Mouse (Mus musculus): Measurements from ENCODE around the gene Gpr146. TPM values are rescaled to one million over a fixed set of nuclear protein-coding genes. Genes with fewer than 3 reads are reported as not detected.

Gpr146 gene
- polyA plus RNA-seq, 1 experiment from 2014 or later = 19.3 TPM

DNA sequence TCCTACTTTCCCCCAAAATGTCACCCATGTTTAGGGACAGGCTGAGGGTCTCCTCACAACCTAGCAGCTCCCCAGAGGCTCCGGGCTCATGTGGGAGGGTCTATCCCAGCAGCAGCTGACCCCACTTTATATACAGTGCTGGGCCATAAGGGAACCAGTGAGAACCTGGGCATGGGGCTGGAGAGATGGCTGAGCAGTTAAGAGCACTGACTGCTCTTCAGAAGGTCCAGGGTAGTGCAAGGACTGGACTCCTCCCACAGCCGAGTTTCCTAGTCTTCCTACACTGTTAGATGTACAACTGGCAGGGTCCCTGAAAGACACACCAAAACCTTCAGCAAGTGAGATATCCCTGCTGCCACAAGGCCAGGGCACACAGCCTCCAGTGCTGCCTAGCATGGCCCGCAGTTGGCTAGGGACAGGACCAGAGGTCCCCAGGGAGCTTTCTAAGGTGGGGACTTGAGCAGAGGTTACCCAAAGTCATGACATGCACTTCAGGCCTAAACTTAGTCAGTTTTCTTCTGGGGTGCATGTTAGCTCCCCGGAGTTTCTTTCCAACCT lies 19.9 kb downstream of the Gpr146 start:
- ATAC-seq = no peak
- 78% methylated on average over 4 of the region's 4 CpGs for WGBS (ENCODE audit: insufficient replicate concordance)

DNA sequence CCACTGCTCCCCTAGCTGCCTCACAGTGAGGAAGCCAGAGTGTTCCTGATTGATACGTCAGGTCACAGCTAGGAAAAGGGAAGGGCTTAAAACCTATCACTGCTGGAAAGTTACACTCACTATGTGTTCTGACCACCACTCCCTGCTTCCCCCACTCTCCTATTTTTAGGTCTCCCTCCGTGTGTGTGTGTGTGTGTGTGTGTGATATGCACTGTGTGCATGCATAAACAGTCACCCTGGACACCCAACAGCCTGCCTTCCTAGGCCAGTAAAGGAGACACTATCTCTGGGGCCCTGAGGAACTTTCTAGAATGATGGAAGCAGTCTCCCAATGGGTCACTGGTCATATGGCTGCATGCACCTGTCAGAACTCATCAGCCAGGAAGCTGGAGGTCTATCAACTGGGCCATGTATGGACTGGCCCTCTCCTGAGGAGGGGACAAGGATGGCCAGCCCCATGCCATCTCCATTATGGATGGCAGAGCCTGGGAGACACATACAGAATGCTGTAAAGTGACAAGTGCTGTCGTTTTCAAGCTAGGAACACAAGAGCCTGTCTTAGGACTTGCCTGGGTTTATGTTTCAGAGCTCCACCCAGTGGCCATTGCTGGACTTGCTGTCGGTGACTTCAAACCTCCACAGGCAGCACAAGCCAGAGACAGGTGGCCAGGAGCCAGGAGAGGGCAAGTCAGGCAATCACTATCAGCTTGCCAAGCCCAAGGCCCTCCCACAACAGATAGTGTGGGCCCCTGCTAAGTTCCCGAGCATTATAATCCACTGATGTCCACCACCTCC lies 20.7 kb downstream of the Gpr146 start:
- peak; percentile 73 for ATAC-seq
- H3K9me3 ChIP-seq (replicated peaks) = no peaks in the 10 kb centered on the region
- no peak overlapping the region for H3K4me3 ChIP-seq
- 25% methylated on average over 5 of the region's 5 CpGs for WGBS (ENCODE audit: insufficient replicate concordance)
- H3K27me3 ChIP-seq (replicated peaks) = no peaks in the 10 kb centered on the region
- H3K36me3 ChIP-seq = peaks cover 34% of the 10 kb centered on the region
- H3K4me2 ChIP-seq = peak overlapping the region; percentile 20; the same call in 1 of the 2 replicates
- peaks cover 54% of the 10 kb centered on the region for H3K4me1 ChIP-seq
- peak overlapping the region; percentile 51 for H3K9ac ChIP-seq
- peak overlapping the region; percentile 76 for H3K27ac ChIP-seq

More for the DNA sequence above, 19.9 kb downstream of the Gpr146 start:
- H3K4me3 ChIP-seq = no peak overlapping the region
- peaks cover 41% of the 10 kb centered on the region for H3K36me3 ChIP-seq
- H3K4me1 ChIP-seq = peaks cover 61% of the 10 kb centered on the region
- no peaks in the 10 kb centered on the region for H3K27me3 ChIP-seq (replicated peaks)
- H3K27ac ChIP-seq = peak overlapping the region; percentile 76
- H3K9ac ChIP-seq = peak overlapping the region; percentile 51; the same call in 1 of the 2 replicates
- H3K9me3 ChIP-seq (replicated peaks) = no peaks in the 10 kb centered on the region
- H3K4me2 ChIP-seq = no peak overlapping the region

GRCm38 (mm10) chr5:139398786-139399185 lies 21.3 kb downstream of the Gpr146 start:
- no peak for ATAC-seq
- Histone ChIP-seq H3K9ac (no peak overlapping the region; the same call in 1 of the 2 replicates), H3K4me3 (no peak overlapping the region), H3K27me3 (replicated peaks) (no peaks in the 10 kb centered on the region), H3K36me3 (peaks cover 28% of the 10 kb centered on the region), H3K9me3 (replicated peaks) (no peaks in the 10 kb centered on the region), H3K4me2 (no peak overlapping the region), H3K4me1 (peaks cover 54% of the 10 kb centered on the region), H3K27ac (no peak overlapping the region)
- WGBS (ENCODE audit: insufficient replicate concordance) = 75% methylated on average over 5 of the region's 5 CpGs

GRCm38 (mm10) chr5:139399991-139400390 lies 22.5 kb downstream of the Gpr146 start:
- ATAC-seq = no peak
- peaks cover 54% of the 10 kb centered on the region for H3K4me1 ChIP-seq
- peaks cover 16% of the 10 kb centered on the region for H3K36me3 ChIP-seq
- H3K4me3 ChIP-seq = no peak overlapping the region
- no peaks in the 10 kb centered on the region for H3K27me3 ChIP-seq (replicated peaks)
- H3K27ac ChIP-seq = no peak overlapping the region
- 86% methylated on average over 14 of the region's 14 CpGs for WGBS (ENCODE audit: insufficient replicate concordance)
- H3K9me3 ChIP-seq (replicated peaks) = no peaks in the 10 kb centered on the region
- H3K9ac ChIP-seq = no peak overlapping the region
- H3K4me2 ChIP-seq = no peak overlapping the region

GRCm38 (mm10) chr5:139402106-139402505 lies 24.6 kb downstream of the Gpr146 start:
- 79% methylated on average over 2 of the region's 2 CpGs for WGBS (ENCODE audit: insufficient replicate concordance)

DNA sequence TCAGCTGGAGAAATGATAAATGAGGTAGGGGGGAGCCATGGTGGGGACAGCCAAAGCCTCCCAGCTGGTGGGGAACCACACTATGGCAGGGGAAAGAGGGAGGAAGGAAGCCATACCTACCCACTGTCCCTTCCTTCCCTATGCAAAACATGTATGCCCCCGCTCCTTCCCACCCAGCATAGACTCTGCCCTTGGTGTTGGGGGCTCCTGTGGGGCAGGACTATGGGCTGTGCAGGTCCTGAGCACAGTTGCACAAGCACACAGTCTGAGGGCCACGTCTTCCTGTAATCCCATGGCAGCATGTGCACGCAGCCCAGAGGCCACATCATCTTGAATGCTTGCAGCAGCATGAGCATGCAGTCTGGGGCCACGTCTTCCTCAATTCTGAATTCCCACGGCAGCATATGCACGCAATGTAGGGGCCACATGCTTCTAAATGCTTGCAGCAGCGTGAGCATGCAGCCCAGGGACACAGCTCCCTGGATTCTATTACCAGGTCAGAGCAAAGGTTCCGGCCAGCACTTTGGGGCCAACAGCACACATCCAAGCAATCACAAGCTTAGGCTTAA lies 26.3 kb downstream of the Gpr146 start:
- Histone ChIP-seq H3K36me3 (no peaks in the 10 kb centered on the region), H3K4me1 (peaks cover 59% of the 10 kb centered on the region), H3K27me3 (replicated peaks) (no peaks in the 10 kb centered on the region), H3K9ac (no peak overlapping the region), H3K9me3 (replicated peaks) (no peaks in the 10 kb centered on the region), H3K4me2 (0 out of 2 replicates have a peak overlapping the region, but pooled peaks have one; percentile 23), H3K4me3 (no peak overlapping the region), H3K27ac (peak overlapping the region; percentile 75)
- WGBS (ENCODE audit: insufficient replicate concordance) = 53% methylated on average over 8 of the region's 8 CpGs
- ATAC-seq = no peak

More at GRCm38 (mm10) chr5:139402106-139402505, 24.6 kb downstream of the Gpr146 start:
- H3K4me3 ChIP-seq = no peak overlapping the region
- H3K9me3 ChIP-seq (replicated peaks) = no peaks in the 10 kb centered on the region
- H3K9ac ChIP-seq = no peak overlapping the region
- no peaks in the 10 kb centered on the region for H3K36me3 ChIP-seq
- no peak overlapping the region for H3K4me2 ChIP-seq
- H3K27me3 ChIP-seq (replicated peaks) = no peaks in the 10 kb centered on the region
- peaks cover 59% of the 10 kb centered on the region for H3K4me1 ChIP-seq
- ATAC-seq = no peak
- no peak overlapping the region for H3K27ac ChIP-seq

DNA sequence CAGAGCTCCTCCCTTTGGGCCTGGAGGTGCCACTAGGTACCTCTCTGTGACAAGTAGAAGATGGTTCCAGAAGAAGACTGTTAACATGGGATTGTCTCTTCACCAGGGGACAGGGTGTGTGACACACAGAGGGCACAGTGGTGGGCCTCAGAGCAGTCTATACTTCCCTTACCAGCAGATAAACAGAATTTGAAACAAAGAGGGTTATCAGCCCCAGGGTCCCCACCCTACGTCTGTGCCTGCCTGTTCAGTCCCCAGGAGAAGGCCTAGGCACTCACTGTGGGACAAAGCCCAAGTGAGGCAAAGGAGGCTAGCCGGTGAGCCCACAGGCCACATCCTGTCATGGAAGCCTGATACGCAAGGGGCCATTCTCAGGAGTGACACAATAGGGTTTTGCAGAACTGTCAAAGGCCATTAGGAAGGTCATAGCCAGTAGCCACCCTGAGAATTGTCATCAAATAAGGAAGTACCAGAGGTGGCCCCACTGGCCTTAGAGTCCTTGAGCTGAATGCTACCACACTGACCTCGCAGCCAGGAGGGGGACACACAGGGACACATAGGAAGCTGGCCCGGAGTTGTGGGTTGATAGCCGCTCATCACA lies 27.4 kb downstream of the Gpr146 start, which contains the start of gene C130050O18Rik:
Gene C130050O18Rik (plus strand): TSS at position 480 of the 601 bp plus-strand sequence.
- peaks cover 66% of the 10 kb centered on the region for H3K4me1 ChIP-seq
- no peaks in the 10 kb centered on the region for H3K36me3 ChIP-seq
- H3K27ac ChIP-seq = peak within 1 kb of the TSS; percentile 75
- H3K9ac ChIP-seq = peak within 1 kb of the TSS; percentile 45
- H3K4me3 ChIP-seq = peak within 1 kb of the TSS; percentile 9; the same call in 1 of the 2 replicates
- H3K9me3 ChIP-seq (replicated peaks) = no peaks in the 10 kb centered on the region
- 26% methylated on average over 6 of the region's 6 CpGs for WGBS (ENCODE audit: insufficient replicate concordance)
- peak within 1 kb of the TSS; percentile 23 for H3K4me2 ChIP-seq
- no peaks in the 10 kb centered on the region for H3K27me3 ChIP-seq (replicated peaks)
- peak; percentile 81 for ATAC-seq

DNA sequence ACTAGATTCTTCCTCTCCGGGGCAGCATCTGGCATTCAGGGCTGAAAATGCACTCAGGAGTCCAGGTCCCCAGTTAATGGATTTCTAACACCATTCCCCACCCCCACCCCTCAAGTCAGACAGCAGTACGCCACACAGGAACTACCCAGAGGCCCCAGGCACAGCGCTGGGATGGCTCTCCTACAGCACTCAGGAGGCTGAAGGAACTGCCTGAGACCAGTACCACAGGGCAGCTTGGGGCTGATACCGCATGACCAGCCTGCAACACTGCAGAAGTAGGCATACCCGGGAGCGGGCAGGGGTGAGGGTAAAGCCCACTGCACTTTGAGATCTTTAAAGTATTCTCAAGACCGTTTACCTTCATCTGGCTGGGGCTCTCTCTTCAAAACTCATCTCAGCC lies 28.0 kb downstream of the Gpr146 start:
- no peaks in the 10 kb centered on the region for H3K27me3 ChIP-seq (replicated peaks)
- no peaks in the 10 kb centered on the region for H3K9me3 ChIP-seq (replicated peaks)
- peak overlapping the region; percentile 45; the same call in 1 of the 2 replicates for H3K9ac ChIP-seq
- ATAC-seq = peak; percentile 31; the same call in 1 of the 2 replicates
- WGBS (ENCODE audit: insufficient replicate concordance) = 39% methylated on average over 7 of the region's 7 CpGs
- peak overlapping the region; percentile 75 for H3K27ac ChIP-seq
- no peaks in the 10 kb centered on the region for H3K36me3 ChIP-seq
- peak overlapping the region; percentile 9; the same call in 1 of the 2 replicates for H3K4me3 ChIP-seq
- peak overlapping the region; percentile 23 for H3K4me2 ChIP-seq
- H3K4me1 ChIP-seq = peaks cover 70% of the 10 kb centered on the region

- WGBS (ENCODE audit: insufficient replicate concordance) = 54% methylated on average over 3 of the region's 3 CpGs
- H3K4me2 ChIP-seq = peak overlapping the region; percentile 23
- no peak; the same call in 1 of the 2 replicates for ATAC-seq
- no peaks in the 10 kb centered on the region for H3K27me3 ChIP-seq (replicated peaks)
- peak overlapping the region; percentile 75 for H3K27ac ChIP-seq
- H3K4me3 ChIP-seq = peak overlapping the region; percentile 9; the same call in 1 of the 2 replicates
- H3K36me3 ChIP-seq = no peaks in the 10 kb centered on the region
- no peak overlapping the region for H3K9ac ChIP-seq
- H3K9me3 ChIP-seq (replicated peaks) = no peaks in the 10 kb centered on the region
- peaks cover 70% of the 10 kb centered on the region for H3K4me1 ChIP-seq
These were observed 28.5 kb downstream of the Gpr146 start for GRCm38 (mm10) chr5:139405953-139406352.

- WGBS (ENCODE audit: insufficient replicate concordance) = 70% methylated on average over 14 of the region's 14 CpGs
- H3K4me3 ChIP-seq = no peak overlapping the region
These were observed 29.8 kb downstream of the Gpr146 start for GRCm38 (mm10) chr5:139407121-139407885.

DNA sequence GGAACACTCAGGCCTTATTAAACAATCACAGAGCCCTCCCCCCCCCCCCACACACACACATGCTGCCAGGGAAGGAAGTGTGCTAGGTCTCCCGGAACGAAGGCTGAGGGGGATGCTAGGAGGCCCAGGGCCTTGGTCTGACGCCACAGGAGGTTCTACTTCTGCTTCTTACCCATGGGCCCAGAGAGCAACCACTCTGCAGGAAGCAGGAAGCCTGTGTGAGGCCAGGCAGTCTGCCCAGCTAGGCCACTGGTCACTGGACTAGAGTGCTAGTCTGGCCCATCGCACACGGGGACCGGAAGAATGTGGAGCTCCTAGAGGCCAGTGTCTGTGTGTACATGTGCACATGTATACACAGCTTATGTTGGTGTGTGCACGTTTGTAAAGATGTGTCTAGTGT lies 31.0 kb downstream of the Gpr146 start:
- Histone ChIP-seq H3K4me2 (no peak overlapping the region), H3K27me3 (replicated peaks) (no peaks in the 10 kb centered on the region), H3K4me1 (peaks cover 66% of the 10 kb centered on the region), H3K36me3 (no peaks in the 10 kb centered on the region), H3K27ac (peak overlapping the region; percentile 36; the same call in 1 of the 2 replicates), H3K4me3 (no peak overlapping the region), H3K9me3 (replicated peaks) (no peaks in the 10 kb centered on the region), H3K9ac (no peak overlapping the region)
- 48% methylated on average over 7 of the region's 7 CpGs for whole genome bisulfite sequencing (ENCODE audit: insufficient replicate concordance)
- no peak for ATAC-seq

More at GRCm38 (mm10) chr5:139407121-139407885, 29.8 kb downstream of the Gpr146 start:
- Histone ChIP-seq H3K4me2 (peak overlapping the region; percentile 24), H3K9ac (0 out of 2 replicates have a peak overlapping the region, but pooled peaks have one; percentile 14), H3K27me3 (replicated peaks) (no peaks in the 10 kb centered on the region), H3K9me3 (replicated peaks) (no peaks in the 10 kb centered on the region), H3K4me1 (peaks cover 70% of the 10 kb centered on the region), H3K27ac (peak overlapping the region; percentile 10; the same call in 1 of the 2 replicates), H3K36me3 (no peaks in the 10 kb centered on the region)
- no peak for ATAC-seq

Measured in liver, embryonic 12.5 days (tissue).